Mouse (Mus musculus): ENCODE measurements around the gene Pigm.

- no peak for TF ChIP-seq CTCF (conservative IDR thresholded peaks at IDR 0.05; ENCODE audit: low read length)
- TF ChIP-seq NANOG (IDR thresholded peaks at IDR 0.05; ENCODE audit: borderline replicate concordance, low read length), result no peak
- TF ChIP-seq POU5F1 (IDR thresholded peaks at IDR 0.05; ENCODE audit: borderline replicate concordance, low read length), result no peak
Measured at GRCm38 (mm10) chr1:172352453-172352852, 23.9 kb upstream of the Pigm start.
